Mouse (Mus musculus) thymus, adult 18-20 months (tissue): ENCODE measurements around the gene Fam19a2.

ENCODE experiments used
- DNase-seq, 2 experiments: peaks; one replicate each; pipeline ENCODE4 v3.0.0; 2022; ENCODE audit warnings: mixed read lengths in 2 of 2

Gene Fam19a2

GRCm38 (mm10) chr10:123395429-123395828 is 131.6 kb downstream of the Fam19a2 start:
- no peak for DNase-seq

GRCm38 (mm10) chr10:123398136-123398535 is 134.3 kb downstream of the Fam19a2 start:
- DNase-seq, result no peak

GRCm38 (mm10) chr10:123401188-123401587 is 137.4 kb downstream of the Fam19a2 start:
- no peak for DNase-seq

GRCm38 (mm10) chr10:123402460-123402859 is 138.7 kb downstream of the Fam19a2 start:
- no peak for DNase-seq

- DNase-seq, result no peak
These were observed 151.2 kb downstream of the Fam19a2 start for GRCm38 (mm10) chr10:123414953-123415352.

DNA sequence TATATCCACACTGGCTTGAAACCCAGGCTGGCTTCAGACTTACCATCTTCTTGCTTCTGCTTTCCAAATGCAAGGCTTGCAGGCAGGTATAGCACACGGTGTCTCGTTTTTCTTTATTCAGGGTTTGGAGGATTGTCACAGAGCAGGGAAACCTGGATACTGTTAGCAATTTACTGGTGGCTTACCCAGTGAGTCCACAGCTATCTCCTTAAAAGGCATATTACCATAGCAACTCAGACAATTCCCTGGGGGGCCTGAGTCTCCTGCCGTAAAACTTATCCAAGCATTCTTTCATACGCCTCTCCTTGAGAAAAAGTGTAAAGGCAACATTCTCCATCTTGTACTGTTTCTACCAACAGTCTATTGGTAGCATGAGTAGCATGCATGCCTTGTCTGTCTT is 152.2 kb downstream of the Fam19a2 start:
- no peak for DNase-seq

DNA sequence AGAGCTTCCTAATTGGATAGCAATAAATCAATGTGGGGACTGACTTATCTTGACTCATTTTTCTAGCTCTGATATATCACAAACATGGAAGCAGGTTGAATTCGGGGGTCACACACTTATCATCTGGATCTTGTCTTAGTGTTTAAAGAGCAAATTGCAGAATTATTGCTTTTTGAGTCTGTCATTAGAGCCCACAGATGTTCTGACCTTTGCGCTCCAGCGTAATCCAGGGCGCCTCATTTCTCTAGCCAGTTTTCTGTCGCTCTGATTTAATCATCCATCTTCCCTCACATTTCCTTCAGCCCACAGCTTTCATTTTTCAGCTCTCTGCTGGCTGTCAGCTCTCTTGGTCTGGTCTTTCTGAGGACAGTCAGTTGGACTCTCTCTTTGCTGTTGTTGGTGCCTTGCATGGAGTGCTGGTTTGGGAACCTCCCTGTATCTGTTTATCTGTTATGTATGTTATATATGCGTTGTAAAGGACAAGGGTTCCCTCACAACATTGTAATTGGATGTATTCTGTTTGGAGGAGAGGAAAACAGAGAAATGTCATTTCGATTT is 154.9 kb downstream of the Fam19a2 start:
- no peak for DNase-seq

- DNase-seq, result no peak
These were observed 156.5 kb downstream of the Fam19a2 start for GRCm38 (mm10) chr10:123420249-123420648.

DNA sequence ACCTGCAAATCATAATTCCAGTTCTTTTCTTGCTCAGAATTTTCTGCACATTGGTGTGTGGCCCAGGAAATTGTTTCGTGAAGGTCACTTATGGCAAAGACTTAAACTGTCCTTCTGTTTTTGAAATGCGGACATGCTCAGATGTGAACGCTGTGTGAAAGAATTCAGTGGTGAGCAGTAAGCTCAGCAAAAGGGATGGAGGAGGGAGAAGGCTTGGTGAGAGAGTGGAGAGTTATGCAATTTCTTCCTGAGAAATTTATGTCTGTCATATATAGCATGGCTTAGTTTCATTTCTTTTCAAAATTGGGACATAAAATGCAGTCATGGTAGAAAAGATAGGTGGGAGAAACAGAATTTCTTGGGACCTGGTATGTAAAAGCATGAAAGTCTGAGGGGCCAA is 160.7 kb downstream of the Fam19a2 start:
- no peak for DNase-seq

- DNase-seq, result no peak
These were observed 162.9 kb downstream of the Fam19a2 start for GRCm38 (mm10) chr10:123426527-123427363.

DNA sequence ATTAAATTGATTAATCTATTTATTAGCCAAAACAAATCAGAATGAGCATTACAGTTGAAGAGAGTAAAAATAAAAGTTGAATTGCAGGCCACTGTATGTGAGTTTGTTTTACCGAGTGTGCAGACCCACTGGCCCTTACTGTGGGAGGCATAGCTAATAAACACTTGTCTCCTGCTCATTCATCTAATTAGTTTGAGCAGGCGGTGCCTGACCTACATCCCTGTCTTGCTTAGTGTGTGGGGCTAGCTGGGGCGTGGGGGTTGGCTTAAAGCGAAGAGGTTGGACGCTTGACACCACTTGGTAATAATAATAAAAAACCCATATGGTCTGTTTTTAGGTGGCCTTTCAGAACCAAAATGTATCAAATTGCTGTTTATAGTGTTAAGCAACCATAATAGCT is 167.8 kb downstream of the Fam19a2 start:
- no peak for DNase-seq

DNA sequence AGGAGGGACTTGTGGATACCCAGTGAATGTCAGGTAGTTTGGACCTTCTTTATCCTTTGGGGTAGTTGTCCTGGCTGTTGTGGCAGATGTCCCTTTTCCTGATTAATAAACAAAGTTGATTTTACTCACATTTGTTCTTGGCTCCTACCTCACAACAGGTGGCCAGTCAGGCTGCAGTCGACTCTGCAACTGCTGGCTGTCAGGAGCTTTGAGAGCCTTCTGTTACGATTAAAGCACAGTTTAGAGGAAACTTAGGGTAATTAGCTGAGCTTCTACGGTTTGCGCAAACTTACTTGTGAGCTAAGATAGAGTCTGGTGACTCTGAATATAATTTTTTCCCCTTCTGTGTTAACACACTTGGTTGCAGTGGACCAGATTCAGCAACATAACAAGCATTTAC is 173.8 kb downstream of the Fam19a2 start:
- DNase-seq, result no peak

DNA sequence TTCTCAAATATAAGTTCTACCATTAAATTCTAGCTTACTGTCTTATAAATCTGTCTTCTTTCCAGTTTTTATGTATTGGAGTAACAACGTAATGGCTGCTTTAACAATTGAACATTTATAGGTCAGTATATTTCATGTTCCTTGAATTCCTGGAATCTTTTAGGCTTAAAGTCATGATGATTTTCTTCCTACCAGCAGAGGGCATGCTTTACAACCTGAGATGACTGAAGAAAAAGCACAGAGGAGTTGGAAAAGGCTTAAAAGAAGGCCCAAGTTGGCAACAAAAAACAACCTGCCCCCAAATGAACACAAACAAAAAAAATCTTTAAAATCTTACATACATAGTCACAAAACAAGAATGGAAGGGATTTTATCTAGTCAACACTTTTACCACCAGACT is 193.0 kb downstream of the Fam19a2 start:
- no peak for DNase-seq

DNA sequence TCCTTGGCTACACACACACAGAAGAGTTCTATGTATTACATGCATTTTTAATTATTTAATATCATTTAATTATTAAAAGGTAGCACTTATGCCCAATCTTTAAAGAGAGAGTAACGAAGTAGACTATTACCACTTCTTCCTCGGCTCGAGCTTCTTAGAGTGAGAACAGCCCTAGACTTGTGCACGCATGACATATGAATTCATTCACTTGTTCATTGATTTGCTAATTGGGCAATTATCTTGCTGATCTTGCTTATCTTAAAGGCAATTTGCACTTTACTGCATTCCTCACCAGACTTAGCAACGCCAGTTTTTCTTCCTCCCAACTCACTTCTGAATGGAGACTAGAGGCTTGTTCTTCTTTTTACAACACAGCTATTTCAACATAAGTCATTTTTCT is 196.7 kb downstream of the Fam19a2 start:
- DNase-seq, result no peak

DNA sequence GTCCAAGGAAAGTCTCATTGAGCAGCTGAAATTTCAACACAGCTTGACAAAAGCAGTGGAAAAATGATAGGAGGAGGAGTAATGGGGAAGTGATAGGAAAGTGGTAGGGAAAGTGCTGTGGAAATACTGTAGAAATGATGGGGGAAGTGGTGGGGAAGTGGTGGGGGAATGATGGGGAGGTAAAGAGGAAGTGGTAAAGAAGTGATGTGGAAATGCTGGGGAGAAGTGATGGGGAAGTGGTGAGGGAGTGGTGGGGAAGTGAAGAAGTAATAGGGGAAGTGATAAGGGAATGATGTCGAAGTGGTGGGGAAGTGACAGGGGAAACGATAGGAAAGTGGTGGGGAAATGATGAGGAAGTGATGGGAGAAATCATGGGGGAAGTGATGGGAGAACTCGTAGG is 198.5 kb downstream of the Fam19a2 start:
- DNase-seq, result no peak

GRCm38 (mm10) chr10:123514749-123515148 is 251.0 kb downstream of the Fam19a2 start:
- DNase-seq, result no peak

GRCm38 (mm10) chr10:123520613-123521012 is 256.8 kb downstream of the Fam19a2 start:
- DNase-seq, result no peak

- no peak for DNase-seq
These were observed 257.4 kb downstream of the Fam19a2 start for GRCm38 (mm10) chr10:123521203-123521602.

DNA sequence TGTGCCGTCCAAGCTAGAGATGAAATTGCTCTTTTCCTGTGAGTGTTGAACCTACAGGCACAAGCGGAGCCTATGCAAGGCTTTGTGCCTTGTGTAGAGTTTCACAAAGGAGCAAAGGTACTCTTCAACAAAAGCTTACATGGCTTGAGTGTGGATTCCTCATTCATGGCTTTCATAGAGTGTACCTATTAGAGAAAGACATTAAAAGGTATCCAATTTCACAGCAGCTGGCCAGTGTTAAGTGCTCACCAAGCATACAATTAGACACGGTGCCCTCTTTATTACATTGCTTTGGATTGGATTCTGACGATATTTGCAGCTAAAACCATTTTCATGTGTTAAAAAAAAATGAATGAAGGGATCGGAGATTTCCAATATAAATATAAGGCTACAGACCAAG is 261.6 kb downstream of the Fam19a2 start:
- DNase-seq, result no peak

DNA sequence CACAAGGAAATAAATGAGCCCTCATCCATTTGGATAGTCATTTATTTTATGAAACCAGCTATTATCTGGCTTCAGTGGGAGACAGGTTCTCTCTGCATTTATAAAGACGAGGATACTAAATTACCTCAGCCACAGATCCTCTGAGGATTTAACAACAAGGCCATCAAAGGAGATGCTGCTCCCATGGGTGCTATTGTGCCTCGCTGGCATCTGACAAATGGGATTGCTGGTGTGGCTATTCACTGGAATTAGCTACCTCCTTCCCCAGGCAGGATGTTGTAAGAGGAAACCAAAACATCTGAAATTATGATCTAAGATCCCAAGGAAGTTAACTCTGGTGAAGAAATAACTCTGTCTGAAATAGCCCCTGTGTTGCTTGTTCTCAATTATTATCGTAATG is 262.3 kb downstream of the Fam19a2 start:
- no peak for DNase-seq

DNA sequence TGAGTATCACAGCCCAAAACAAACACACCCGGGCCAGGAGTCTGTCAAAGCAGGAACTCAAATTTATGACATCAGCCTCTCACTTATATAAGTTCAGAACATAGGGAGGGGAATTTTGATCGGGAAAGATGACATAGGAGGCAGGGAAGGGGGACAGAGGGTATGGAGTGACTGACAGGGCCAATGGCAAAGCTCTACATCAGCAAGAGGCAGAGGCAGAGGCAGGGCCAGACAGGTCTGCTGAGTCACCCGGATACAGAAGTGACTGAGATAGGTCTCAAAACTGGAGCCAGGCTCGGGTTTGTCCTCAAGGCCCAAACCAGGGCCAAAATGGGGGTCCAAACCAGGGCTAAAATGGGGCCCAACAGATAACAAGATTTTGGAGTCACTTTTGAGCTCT is 272.3 kb downstream of the Fam19a2 start:
- DNase-seq, result no peak

- no peak for DNase-seq
These were observed 284.6 kb downstream of the Fam19a2 start for GRCm38 (mm10) chr10:123548391-123548790.

DNA sequence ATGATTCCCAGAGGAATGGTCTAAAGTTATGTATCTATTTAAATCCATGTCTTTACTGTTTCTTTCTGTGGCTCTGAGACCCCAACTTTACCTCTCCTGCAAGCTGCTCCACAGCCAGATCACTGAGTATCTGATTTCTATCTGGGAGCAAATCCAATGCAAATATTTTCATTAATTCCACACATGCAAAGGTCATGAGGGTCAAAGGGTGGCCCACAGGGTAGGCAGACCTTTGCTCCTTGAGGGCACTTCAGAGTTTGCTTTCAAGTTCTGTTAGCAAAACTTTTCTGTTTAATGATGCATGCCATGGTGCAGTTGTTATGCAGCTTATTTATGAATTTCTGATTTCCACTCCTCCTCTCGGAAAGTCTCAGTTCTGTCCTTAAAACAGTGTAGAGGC is 303.9 kb downstream of the Fam19a2 start:
- DNase-seq, result no peak

DNA sequence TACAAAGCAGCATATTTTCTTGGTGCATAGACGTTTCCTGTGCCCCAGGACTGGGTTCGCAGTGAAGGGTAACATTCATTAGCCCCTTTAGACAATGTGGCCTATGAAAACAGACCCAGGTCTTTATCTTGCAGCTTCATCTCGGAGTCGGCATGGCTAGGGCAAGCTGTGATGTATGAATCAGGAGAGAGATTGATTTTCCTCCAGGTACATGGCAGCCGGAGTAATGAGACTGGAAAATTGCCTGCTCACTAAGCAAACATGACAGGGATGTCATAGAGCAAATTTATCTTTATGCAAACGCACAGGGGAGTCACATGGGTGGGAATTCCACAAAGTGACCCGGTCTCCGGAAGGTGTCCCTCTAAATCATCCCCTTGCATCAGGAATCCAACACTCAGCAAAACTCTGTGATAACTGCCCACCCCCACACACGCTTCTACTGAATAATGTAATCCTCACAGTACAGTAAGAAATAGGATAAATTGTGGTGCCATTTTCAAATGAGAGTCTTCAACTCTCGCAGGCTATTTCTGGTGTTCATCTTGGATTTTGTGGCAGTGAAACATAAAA is 306.9 kb downstream of the Fam19a2 start:
- no peak for DNase-seq
